Mouse (Mus musculus) cerebellum, postnatal 14 days (tissue): ENCODE data around the gene B9d1.

Experiments used
- DNase-seq, 2 experiments: peaks; one replicate each; pipeline ENCODE4 v3.0.0; 2021; ENCODE audit warnings: mixed read lengths in 2 of 2

B9d1 gene

DNA sequence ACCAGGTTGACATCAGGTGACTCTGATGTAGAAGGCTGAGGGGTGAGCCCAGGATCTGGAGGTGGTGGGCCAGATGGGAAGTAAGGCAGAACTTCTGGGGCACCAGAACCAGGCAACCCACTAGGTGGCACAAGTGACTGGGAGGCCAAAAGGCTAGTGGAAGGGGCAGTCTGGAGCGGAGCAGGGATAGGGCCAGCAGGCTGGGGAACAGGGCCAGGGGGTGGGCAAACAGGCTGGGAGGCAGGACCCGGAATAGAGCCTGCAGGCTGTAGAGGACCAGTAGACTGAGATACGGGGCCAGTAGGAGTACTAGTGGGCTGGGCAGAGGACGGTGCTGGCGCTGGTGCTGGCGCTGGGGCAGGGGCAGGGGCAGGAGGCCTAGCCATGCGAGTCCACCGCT lies 15.1 kb upstream of the B9d1 start:
- peak; percentile 53 for DNase-seq

DNA sequence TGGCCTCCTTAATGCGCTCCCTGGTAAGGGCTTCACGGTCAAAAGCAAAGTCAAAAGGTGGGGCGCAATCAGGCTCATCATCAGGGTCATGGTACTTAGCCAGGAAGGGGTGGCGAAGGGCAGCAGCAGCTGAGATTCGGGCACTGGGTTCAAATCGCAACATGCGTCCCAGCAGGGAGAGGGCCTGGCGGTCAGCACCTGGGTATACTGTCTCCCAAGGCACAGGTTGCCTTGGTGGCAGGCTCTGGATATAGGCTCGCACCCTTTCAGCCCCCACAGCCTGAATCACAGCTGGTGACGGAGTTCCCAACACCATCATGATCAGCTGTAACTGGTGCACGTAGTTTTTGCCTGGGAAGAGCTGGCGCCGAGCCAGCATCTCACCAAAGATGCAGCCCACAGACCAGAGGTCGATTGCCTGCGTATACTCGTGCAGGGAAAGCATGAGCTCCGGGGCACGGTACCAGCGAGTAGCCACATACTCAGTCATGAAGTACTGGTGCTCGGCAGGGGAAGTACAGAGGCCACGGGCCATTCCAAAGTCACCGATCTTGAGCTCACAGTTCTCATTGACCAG lies 13.9 kb upstream of the B9d1 start:
- peak in 1 of 2 experiments; percentile 46 for DNase-seq

DNA sequence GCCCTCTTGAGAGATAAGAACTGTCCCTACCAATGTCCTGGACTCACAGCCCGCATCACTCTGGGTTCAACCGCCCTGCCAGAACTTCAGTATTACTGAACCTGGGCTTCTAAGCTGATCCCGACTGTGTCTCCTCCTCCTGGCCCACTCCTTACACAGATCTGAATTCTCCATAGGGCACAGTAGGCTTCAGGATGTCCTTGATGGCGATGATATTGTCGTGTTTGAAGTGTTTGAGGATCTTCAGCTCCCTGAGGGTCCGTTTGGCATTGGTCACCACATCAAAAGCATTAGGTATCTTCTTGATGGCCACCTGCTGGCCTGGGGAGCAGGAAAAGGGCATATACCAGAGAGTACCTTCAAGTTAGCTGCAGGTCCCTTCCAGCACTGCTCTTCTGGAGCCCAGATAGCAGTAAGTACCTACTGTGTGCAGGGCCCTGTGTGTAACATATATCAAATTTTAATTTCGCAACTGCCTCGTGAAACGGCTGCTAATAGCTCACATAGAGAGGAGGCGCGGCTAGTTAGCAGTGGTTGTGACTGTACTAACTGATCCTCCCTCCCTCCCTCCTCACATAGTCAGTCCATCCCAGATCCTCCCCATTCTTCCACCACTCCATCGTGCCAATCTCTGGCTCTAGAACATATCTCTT lies 12.1 kb upstream of the B9d1 start:
- DNase-seq: peak in 1 of 2 experiments; percentile 44

DNA sequence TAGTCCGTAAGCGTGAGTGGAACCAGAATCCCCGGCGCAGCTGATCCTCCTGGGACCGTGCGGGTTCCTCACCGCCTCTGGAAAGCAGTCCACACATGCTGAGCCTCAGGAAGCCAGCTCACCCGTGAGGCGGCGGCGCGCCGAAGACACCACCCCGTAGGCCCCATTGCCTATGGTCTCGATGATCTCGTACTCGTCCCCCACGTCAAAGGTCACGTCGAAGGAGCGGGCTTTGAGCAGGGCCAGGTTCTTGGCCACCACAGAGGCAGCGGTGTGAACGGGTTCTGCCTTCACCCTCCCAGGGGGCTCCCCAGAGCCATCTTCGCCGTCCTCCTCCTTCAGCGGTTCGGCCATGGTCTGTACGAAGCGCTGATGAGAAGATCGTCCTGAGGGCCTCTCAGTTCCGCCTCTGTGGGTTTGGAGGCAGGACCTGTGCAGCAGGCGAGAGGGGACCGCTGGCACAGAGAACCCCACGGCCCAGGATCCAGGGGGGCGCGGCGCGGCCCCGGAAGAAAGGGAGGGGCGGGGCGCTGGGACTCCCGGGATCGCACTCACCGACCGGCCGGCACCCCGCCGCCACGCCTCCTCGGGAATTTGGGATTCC lies 11.3 kb upstream of the B9d1 start:
- peak; percentile 65 for DNase-seq

DNA sequence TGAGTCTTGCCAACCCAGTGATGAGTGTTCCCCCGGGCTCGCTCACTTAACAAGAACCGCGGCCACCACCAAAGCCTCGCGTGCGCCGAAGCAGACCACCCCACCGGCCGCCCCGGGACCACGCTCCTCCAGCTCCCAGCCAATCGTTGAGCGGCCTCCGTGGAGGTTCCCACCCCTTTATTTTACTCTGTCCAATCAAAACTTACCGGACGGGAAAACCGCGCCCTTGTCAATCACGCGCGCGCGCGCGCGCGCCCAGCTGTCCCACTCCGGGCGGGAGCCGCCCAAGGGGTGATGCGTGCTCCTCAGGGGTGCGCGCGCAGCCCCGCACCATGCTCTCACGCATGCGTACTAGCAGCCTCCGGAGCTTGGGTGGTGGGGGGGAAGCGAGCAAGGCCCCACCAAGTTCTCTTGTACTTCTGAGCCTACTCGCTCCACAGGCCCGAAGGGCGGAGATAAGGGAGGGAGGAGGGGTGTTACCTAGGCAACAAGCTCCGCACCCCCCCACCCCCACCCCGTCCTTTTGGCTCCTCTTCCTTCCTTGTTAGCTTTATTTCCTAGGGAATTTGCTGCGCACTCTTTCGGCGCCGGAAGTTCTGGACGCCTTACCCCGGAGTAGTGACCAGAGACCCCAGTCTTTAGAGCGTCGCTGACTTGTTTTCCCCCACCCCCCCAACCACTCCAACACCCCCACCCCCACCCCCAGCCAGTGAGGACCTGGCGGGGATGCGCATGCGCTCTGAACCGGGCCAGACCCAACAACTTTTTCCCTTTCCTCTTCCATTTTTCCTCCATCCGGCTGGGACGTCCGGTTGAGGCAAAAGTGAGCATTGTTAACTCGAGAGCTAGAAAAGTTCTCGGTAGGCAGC lies 10.6 kb upstream of the B9d1 start, which contains the start of gene Mapk7:
Mapk7 (minus strand) TSS at position 278 of the 869 bp plus-strand sequence.
- peak; percentile 98 for DNase-seq

DNA sequence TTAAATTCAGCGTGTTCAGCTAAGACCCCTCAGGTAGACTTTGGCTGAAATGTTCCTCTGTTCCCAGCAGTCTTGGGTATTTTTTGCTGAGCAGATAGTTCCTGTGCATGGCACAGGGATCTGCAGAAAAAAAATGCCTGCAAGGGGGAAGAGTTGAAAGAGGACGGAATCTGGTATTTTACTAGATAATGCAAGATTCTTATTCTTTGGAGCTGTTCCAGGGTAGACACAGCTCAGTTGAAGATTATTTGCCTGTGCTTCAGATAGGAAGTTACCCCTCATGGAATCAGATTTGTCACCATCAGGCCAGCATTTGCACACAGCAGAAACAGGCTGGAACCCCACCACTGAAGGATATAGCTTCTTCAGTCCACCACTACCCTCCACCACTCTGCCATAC lies 9.4 kb upstream of the B9d1 start:
- no peak for DNase-seq

DNA sequence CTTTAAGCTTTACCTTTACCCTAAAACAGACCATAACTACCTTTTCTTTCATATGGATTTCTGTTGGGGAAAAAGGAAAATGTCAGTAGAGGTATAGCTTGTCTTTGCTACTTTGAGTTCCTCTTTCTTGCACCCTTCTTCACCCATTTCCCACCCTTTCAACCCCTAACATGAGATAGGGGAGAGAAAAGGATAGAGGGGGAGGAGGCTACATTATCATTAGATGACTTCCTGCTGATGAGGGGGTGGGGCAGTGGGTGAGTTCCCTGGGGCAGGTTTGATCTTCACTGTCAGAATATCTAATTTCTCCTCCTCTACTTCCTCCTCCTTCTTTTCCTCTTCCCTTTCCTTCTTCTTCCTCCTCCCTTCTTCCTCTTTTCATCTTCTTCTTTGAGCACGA lies 7.5 kb upstream of the B9d1 start:
- DNase-seq: no peak

DNA sequence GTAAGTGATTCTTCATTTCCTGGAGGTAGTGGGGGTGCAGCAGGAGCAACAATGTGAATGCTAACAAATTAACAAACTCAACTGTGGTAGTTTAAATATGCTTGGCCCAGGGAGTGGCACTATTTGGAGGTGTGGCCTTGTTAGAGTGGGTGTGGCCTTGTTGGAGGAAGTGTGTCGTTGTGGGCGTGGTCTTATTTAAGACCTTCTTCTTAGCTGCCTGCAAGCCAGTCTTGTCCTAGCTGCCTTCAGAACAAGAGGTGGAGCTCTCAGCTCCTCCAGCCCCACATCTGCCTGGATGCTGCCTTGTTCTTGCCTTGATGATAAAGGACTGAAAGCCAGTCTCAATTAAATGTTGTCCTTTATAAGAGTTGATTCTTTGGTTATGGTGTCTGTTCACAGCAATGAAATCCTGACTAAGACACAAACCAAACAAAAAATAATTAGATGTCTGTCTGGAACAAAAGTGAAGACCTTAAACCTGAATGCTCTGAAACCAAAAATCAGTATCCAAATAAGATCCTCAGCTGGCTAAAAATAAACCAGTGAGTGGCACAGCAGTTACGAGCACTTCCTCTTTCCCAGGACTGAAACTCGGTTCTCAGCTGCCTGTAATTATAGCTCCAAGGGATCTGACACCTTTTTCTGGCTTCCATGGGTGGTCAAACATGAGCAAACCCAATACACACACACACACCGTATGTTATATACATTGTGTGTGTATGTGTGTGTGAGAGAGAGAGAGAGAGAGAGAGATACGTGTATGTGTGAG lies 6.0 kb upstream of the B9d1 start:
- DNase-seq: no peak

DNA sequence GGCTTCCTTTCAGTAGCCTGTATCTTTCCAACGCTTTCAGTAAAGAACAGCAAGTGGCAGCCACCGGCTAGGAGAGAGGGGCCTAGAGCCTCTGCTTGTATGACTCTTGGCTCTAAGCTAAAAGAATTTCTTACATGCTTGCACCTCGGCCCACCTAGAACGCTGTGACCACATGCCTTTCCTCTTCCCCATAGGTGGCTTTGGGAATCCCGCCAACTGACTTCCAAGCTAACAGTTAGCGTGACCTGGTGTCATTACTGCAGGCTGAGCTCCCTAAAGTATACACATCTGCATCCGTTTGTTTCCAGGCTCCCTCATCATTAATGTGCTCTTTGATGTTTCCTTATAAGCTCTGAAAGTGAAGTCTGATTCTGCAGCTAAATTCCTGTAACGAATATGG lies 1.0 kb upstream of the B9d1 start:
- peak; percentile 53 to 69 for DNase-seq

DNA sequence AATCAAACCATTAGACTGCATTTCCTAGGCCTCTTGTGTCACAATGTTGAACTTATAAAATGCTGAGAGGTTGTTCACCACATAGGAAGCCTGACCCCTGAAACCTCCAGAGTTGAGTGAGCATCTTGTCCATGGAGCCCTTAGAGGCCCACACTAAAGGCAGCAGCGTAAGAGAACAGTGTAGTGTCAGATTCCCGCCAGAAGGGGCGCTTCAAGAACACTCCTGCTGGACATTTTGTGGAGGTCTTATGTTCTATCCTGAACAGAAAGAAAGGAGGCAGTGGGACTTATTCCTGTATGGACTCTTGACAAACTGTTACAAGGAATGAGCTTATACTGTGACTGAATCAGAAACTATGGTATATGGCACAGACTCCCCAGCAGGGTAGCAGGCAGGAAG lies 10.0 kb downstream of the B9d1 start:
- peak; percentile 65 to 76 for DNase-seq

DNA sequence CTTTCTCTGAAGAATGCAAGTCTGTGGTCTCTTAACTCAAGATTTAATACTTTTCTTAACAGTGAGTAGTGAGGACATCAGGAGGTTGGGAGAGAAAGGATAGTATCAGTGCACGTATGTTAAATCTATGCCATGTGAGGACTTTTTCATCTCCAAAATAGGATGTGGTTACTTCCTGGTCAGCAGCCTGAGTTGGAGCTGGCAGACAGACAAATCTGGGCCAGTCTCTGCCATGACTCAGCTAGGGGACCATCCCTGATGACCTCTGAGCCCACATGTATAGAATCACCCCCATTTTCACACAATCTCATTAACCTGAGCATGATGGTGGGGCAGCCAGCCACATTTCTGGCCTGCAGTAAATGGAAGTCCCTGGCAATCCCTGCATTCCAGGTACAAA lies 13.0 kb downstream of the B9d1 start:
- DNase-seq: no peak

DNA sequence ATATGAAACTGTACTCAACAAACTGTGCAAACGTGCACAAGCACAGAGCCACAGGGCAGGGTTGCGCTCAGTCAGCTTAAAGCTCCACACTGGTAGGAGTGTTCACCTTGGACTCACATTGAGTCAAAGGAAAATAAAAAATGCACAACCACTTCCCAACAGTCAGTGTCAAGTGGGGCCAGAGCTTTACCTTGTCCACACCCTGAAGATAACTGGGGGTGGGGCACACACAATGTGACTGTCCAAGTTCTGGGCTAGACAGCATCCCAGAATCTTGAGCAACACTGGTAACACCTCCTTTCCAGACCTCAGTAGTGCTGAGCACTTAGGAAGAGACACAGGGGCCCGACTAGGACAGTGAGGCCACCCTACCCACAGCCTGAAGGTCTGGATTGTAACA lies 13.9 kb downstream of the B9d1 start:
- DNase-seq: no peak

DNA sequence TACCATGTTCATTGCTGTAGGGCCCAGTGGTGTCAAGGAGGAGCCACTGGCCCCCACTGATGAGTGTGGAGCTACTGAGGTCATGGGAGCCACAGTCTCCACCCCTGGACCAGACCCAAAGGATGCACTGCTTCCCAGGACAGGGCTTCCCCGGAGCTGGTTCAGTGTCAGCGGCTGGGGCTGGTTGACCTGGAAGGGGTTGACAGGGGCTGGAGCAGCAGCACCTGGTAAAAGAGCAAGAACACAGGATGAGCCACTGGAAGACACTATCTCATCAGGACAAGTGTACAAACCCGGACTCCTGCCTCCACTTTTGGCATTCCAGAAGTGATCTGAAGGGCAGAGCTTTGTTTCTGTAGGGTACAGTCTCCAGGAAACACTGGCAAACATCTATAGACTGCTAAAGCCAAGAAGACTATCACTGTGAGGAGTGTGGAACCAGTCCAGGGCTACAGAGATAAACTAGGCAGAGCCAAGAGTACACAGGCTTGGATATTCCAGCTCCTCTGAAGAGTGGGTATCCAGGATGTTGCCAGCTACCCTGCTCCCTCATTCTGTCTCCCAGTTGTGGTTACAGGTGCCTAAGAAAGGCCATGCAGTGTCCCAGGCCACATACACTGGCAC lies 14.7 kb downstream of the B9d1 start:
- no peak for DNase-seq

DNA sequence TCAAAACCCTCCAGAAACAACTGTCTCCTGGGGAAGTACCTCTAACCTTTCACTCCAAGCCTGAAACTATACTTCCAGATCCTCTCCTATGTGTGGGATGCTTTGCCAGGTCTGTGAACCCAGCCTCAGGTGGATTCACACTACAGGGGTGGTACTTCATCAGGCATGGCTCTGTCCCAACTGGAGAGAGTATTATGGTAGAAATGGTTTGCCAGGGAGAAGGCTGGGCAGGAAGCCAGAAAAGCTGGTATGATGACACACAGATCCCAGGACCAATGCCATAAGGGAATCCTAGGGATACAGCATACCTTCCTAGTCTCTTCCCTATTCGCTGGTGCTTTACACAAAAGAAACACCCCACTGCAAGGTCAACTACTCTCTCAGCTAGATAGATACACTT lies 21.9 kb downstream of the B9d1 start:
- peak; percentile 88 to 91 for DNase-seq

DNA sequence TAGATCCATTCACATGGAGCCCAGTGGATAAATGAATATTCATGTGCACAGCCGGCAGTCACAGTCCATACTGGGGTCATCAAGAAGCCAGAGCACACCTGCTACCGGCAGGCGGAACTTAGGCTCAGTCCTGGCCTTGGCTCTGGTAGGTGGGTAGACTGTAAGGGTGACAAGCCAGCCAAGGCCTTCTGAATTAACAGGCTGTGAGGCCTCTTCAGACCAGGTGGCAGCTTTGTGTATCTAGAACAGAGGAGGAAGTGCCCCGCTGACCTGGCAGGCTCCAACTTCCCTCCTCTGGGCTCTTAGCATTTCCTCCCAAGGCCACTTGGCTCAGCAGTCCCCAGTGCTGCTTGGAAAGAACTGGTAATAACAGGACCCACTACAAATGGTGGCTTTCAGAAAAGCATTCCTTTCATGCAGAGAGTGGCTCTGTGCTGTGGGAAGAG lies 24.3 kb downstream of the B9d1 start:
- peak; percentile 82 to 87 for DNase-seq

DNA sequence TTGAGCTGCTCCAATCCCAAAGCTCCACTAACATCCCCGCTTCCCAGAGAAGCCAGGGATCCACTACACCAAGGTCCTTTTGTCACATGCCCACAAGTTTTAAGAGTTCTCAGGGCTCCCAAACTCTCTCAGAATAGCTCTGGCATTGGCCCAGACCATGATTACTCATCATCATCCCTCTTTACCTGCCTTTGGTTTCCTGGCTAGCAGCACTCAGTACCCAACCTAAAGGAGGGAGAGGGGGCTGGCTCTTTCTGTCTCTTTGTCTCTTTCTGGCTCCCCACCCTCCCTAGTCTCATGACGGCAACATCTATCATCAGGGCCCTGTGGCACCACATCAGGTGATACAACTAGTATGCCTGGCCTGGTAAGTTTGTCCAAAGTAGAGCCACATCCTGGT lies 27.9 kb downstream of the B9d1 start:
- DNase-seq: no peak

DNA sequence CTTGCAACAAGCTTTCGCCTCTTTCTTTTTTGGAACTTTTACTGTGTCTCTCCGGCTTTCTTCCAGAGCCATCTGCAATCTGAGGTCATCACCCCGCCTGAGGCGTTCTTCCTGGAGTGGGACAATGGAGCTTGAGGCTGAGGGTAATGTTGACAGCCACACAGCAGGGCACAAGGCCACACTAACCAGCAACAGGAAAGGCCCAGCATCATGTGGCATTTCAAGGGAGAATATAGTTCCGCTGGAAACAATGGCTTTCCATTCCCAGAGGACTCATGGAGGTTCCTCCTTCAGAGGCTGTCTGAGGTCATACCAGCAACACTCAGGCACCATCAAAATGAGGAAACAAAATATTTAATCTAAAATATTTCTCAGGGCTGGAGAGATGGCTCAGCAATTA lies 28.6 kb downstream of the B9d1 start:
- no peak for DNase-seq

DNA sequence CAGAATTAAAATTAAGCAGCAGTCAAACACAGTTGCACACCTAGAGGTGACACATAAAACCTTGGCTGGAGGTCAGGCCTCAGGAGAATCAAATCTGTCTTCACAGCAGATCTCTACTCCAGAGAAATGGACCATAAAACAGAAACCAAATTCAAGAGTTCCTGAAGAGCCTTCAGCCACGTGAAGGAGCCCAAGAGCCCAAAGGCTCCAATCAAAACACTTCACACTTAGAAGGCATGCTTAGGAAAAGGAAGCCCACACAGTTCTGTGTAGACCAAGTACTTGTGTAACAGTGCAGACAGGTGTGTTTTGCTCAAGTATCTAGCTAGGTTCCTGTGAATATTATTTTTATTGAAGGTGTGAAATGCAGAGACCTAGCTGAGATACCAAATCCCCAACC lies 30.6 kb downstream of the B9d1 start:
- DNase-seq: no peak

DNA sequence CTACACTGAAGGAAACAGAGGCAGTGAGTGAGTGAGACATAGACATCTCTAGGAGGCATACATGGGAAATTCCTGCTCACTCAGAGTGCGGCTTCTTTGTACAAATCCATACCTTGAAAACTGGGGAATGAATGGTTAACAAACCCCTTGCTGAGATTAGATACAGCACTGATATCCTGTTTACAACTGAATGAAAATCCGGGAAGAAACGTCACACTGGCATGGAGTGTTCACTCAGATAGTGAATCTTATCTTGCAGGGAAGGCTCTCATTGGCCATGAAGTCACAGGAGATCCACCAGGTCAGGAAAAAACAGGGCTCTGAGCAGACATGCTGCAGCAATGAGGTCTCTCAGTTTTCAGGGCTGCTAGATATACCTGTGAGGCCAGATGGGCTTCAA lies 32.0 kb downstream of the B9d1 start:
- no peak for DNase-seq

DNA sequence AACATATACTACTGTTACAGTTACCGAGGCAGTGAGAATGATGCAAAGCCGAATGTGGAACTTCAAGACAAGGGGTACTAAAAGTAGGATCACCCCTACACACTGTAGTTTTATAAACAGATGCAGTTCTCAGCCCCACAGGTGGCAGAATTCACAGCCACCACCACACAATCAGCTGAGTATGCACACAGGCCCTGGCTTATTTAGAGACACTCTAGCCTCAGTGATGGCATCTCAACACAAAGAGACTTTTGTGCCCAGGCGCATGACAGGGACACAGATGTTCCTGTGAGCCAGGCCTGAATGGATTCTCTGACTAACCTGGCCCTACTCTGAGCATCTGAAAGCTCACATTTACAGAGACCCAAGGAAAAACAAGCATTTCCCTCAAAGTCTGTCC lies 32.4 kb downstream of the B9d1 start:
- no peak for DNase-seq

DNA sequence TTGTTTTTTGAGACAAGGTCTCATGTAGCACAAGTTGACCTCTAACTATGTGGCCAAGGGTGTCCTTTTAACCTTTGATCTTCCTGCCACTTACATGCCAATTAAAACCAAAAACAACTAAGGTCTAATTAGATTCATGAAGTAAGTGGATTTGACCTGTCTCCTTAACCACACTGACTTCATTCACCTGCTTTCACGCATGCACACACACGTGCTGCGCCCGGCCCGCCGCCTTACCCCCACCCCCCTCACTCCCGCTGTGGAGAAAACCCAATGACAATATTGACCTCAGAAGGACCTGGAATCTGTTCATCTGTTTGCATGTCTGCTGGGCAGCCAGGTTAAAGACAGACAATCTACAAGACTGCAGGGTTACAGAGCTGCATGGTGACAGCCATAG lies 35.7 kb downstream of the B9d1 start:
- DNase-seq: no peak

DNA sequence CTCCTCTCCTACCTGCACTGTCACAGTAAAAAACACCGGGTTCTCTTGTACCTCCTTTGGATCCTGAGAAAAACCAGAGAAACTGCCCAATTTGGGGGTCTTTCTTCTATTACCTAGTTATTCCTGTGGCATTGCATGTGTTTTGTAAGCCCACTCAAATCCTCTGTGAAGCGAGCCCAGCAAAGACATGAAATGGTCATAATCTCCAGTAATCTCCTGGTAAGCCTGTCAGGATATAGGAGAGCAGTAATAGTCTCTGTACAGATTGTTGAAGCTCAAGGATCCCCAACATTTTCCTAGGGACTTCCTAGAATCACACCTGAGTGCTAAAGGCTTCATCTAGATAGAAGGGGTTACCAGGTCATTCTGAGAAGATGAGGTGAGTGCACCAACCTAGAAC lies 36.2 kb downstream of the B9d1 start:
- DNase-seq: no peak
